Mouse (Mus musculus) megakaryocyte-erythroid progenitor cell, adult 5-6 weeks (primary cell): ENCODE results near the gene Polr3f. TPM values are rescaled to one million over a fixed set of nuclear protein-coding genes. Genes with fewer than 3 reads are reported as not detected.

ENCODE experiments used
- ATAC-seq: replicated peaks from 2 replicates; pipeline ENCODE4 v1.8.0; 2016; ENCODE audit warnings: mild to moderate bottlenecking, inconsistent platforms; ENCODE audit not compliant: severe bottlenecking, poor library complexity, low FRiP score, low TSS enrichment
- total RNA-seq, 2 experiments: library from RNA; stranded (forward) in 1 of 2; stranded (reverse) in 1 of 2; fragments of 200-1000, 215-1000 nt in 1 of 2; fragments of >200 nt in 1 of 2; fragmentation: Nextera tagmentation in 1 of 2; gene quantifications; 2 replicates each; pipeline ENCODE4 v1.2.3; 2014 to 2017

Polr3f gene
- total RNA-seq (2014; fragmentation: Nextera tagmentation), result 18.4 and 24.9 TPM in 2 replicates
- total RNA-seq (2017), result 30.5 and 31.7 TPM in 2 replicates

DNA sequence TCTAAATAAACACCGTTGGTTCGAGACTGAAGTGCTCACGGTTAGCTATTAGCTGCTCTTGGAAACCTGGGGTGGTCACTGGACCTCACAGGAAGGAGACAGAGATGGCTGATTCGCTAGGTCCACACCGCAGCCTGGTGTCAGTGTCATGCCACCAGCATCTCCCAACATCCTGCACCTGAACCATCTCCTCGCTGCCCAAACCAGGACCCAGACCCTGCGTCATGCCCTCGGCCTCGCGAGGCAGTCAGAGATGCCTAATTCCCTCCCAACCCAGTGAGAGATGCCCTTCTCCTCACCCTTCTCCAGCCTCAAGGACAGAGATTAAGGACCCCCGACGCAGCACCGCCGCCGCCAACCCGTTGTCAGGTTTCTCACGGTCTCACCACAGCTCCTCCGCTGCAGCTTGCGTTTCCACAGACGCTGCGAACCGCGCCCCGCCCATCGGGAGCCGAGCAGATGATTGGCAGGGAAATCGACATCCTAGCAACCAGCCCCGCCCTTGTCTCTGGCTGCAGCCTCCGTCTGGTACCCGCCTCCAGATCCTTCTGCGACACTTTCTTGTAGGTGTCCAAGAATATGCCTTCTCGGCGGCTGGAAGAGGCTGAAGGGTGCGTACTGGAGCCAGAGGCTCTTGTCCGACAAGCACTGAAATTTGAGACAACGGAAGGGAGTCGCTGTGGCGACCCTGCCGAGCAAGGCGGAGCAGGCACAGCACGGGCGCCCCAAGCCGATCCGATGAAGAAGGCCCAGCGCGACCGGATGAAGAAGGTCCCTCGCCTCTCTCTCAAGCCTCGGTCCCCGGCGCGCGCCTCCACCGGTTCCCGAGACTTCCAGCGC is at the start of gene Polr3f, which contains the start of gene Dzank1:
TSS of gene Polr3f (plus strand) at position 738 of the 840 bp plus-strand sequence.
TSS of gene Dzank1 (minus strand) at position 434 of the 840 bp plus-strand sequence.
- peak; percentile 99 for ATAC-seq

DNA sequence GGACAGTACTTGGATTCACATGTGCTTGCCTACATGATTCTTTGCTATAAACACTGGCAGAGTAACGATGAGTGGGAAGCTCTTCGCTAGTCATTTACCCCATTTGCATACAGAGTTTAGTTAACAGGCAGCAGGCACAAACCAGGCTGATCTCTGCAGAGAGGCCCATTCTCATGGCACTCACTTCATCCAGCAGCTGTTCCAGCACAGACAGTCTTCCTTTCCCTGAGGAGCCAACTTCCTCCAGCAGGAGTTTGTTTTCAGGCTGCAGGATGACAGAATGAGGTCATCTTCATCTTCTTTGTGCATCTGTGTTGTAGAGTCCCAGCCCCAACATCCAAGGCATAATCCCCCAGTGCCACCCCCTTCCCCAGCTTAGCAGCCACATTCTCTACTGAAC is 48.1 kb upstream of the Polr3f start:
- no peak for ATAC-seq

DNA sequence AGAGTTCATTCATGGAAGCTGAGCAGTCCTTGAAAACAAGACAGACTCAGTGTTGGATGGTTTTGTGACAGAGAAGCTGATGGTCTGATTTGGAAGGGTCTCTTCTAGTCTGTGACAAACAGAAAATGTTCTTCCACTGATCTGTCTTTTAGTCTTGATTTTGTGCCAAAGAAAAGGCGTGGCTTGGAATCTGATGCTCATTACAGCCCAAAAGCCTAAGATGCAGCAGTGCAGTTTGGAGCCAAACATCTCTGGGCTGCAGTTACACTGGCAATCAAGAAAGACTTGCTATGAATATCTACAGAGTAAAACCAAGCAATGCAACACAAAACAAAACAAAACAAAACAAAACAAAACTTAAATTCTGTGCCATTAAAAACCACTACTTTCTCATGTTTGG is 43.4 kb upstream of the Polr3f start:
- no peak for ATAC-seq

DNA sequence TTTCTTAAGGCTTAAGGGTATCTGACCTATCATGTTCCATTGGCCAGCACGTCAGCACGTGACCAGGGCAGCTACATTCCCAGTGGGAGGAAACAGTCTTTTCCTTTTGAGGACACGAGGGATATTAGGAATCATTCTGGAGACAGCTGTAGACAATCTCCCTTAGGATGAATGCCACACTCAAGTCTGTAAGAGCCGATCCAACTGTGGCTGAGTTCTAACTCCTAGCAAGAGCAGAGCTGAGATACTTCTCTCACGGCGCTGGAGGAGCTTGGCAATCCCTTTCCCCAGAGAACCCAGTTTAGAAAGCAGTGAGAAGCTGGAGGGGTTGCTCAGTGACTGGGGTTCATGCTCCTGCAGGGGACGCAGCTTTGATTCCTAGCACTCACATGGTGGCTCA is 42.1 kb upstream of the Polr3f start:
- ATAC-seq, result no peak

DNA sequence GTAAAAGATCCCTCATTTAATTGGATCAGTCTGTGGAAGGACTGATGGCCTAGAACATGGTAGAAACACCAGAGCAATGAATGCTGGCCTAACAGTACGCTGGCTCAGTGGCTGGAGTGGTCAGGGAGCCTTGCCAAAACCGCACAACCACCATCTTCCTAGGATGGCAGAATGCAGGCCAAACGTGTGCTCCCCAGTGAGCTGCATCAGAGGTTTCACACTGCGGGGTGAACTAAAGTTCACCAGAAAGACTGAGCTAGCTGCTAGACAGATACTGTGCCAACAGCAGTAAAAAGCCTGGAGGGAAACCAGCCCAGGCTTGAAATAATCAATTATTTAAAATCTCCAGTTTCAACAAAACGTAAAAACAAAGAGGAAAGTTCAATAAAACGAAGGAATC is 40.0 kb upstream of the Polr3f start:
- ATAC-seq, result no peak

DNA sequence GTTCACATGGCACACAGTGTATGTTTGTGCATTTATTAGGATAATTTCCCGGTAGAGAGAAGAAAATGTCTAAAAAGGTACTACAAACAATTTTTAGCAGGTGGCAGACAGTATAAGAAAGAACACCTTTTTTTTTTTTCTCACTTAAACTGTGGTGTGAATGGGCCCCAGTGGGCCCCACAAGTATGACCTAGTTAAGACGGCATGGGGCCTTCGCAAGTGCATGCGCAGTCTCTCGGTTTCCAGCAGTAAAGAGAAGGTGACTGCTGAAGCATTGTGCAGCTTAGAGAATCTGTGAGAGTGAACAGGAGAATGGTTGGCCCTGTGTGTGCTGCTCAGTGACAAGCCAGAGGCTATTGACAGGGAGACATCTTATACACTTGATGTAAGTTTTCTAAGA is 38.2 kb upstream of the Polr3f start:
- ATAC-seq, result no peak

DNA sequence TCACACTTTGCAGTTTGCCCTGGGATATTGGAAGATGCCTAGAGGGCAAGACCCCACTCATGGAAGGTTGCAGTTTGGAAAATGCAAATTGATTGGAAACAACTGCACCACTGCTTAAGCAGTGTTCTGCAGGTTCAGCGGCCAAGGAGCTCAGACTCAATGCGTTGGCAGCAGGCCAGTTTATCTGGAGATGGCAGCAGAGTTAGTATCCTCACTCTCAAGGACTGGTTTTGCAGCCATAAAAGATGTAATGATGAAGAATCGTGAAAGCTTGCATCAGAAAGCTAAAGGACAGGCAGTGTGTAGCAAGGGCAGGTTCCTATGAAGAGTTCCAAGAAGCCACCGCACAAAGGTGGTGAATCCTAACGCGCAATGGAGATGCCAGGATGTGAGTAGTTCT is 25.4 kb upstream of the Polr3f start:
- ATAC-seq, result no peak

DNA sequence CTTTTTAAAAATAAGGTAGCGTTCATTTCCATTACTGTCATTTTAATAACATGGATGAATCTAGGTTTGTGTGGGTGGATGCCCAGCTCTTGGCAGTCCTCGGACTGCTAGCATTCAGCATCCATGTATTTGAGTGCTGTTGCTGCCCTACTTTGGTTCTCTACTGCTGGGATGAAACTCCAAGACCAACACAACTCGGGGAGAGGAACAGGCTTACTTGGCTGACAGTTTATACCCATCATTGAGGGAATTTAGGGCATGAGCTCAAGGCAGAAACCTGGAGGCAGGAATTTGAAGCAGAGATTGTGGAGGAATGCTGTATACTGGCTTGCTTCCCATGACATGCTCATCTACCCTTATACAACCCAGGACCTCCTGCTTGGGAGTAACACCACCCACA is 12.9 kb upstream of the Polr3f start:
- ATAC-seq, result no peak

DNA sequence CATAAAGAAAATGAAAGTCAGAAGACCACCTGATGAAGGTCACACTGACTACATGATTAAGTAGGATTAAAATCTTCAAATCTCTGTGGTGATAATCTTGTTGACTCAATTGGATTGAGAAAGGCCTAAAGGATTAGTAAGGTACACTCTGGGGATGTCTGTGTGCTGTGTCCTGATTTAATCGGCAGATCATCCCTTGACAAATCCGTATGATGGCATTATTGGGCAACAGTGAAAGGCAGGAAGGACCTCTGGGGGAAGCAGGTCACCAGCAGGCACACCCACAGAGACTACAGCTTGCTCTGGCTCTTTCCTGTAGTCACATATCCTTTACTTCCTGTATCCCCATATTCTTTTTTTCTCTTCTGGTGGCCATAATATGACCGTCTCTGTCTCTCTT is 7.7 kb upstream of the Polr3f start:
- no peak for ATAC-seq

DNA sequence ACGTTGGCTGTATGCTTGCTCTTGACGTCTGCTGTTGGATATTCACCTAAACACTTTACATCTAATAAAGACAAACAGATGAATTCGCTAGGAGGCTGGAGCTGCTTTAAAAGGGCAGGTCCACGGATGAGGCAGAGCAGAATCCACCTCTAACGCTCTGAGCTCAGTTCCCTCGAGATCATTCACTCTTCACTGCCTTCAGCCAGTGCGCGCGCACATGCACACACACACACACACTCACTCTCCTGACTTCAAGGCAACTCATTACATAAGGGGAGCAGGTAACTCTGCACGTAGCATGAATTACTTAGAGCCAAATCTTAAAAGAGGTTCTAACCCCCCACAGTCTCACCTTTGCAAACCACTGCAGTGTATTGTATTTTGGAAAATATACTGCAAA is 1.7 kb upstream of the Polr3f start:
- no peak for ATAC-seq

DNA sequence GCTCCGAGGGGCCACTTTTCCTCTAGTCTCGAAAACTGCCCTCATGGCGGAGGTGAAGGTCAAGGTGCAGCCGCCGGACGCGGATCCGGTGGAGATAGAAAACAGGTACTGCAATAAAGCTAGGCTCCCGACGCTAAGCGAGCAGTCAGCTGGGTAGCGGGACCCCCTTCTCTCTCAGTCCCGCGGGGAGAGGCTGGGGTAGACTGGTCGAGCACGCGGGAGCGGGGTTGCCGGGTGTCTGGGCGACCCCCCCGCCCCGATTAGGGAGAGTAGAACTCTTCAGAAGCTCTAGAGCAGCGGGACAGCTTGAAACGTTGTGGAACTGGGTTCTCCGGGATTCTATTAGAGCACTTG is 280 bp downstream of the Polr3f start:
- ATAC-seq, result peak; percentile 42

DNA sequence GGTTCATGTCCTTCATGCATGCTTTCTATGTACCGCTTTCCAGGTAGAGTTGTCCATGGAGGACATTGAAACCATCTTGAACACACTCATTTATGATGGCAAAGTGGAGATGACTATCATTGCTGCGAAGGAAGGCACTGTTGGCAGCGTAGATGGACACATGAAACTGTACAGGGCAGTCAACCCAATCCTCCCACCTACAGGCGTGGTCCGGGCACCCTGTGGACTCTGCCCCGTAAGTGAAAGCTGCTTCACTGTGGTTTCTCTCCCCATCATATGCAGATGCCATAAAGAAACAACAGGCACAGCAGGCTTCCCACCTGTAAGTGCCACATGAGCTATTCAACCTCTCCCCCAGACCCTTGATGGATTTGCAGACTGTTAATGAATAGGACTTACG is 9.6 kb downstream of the Polr3f start:
- ATAC-seq, result no peak

DNA sequence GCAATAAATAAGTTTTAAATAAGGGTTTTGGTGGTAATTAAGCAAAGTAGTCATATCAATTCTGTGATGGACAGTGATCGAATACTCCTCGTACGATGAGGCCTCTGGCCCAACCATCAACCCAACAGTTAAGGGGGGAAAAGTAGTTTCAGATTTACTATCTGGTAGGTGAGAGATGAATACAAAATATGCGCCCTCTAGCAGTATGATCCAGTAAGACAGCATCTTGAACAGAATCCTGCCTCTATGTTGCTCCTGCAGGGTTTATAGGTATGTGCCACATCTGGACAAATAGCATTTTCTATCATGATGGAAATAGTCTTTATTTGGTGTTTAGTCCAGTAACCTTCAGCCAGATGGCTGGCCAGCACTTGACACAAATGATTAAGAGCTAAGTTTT is 13.7 kb downstream of the Polr3f start:
- peak; percentile 78 for ATAC-seq

DNA sequence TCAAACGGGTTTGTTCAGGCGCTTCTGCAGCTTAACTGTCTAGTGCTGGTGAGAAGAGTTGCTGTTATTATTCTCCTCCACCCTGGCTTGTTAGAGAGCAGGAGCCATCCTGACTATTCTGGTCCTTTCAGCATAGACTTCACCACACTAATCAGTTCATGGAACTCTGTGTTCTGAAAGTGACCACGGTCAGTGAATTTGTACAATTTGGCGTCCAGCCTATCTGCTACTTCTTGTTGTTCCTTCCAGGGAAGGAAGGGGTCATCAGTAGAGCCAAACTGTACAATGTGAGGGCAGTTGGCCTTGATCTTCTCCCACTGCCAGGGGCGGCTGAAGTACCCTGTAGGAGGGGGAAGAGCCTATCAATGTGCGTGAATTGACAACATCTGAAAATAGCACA is 16.2 kb downstream of the Polr3f start:
- ATAC-seq, result no peak

DNA sequence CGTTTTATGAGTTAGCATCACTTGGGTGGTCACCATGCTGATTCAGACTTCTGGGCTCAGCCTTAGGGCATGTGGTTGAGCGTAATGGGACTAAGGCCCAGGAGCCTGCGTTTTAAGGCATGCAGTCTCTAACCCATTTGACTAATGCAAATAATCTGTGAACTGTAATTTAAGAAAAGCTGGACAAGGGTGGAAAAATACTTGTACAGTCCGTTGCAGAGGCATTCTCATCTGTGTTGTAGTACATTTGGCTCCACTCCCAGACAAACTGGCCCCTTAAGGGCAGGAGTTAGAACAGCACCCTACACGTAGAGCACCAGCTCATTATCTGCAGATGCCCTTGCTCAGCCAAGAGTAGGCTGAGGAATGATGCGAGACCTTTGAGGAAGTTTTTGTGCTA is 17.1 kb downstream of the Polr3f start:
- no peak for ATAC-seq

DNA sequence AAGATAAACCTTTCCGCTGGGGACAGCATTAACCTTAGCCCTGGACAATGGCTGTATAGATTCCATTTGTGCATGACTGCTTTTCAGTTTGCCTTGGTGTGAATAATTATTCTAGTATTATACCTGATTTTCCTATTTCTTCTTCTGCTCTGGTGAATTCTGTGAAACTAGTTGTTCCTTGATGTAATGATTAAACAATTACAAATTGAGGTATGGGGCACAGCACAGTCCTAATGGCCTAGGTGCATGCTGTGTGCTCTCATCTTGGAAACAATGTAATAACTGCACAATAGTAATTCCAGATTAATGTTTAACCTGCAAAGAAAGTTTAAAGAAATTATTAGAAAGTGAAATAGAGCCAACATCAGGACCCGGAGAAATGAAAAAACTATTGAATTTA is 17.5 kb downstream of the Polr3f start:
- ATAC-seq, result no peak

DNA sequence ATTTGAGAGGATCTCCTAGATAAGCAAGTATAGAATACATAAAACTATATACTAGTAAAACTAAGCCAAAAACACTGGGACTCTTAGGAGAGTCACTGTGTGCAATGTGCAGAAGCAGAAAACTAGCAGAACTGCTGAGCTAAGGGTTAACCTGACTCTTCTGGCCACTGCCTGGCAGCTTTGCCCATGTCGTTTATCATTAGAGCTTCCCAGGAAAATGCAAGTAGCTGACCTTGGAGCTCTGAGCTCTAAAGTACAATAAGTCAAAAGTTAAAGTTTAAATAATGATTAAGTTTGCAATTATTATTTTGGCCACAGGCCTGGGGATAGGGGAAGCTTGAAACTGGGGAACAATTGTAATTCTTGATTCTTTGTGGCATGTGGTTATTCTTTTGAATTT is 18.0 kb downstream of the Polr3f start:
- no peak for ATAC-seq

DNA sequence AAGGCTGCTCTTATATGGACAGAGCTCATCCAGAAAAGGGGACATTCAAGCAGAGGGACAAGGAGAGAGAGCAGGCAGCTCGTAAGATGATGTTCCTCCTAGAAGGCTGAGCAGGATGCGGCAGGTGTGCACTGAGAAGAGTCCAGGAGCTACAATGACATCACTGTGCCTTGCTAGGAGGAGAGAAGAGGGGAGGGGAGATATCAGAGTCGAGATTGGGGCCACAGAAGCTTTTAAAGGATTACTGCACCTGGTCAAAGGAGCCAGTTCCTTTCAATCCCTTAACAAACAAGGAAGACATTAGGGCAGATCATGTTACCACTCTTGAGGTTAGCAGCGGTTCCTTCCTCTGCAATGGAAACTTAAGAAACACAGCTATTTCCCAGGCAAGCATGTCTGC is 20.0 kb downstream of the Polr3f start:
- no peak for ATAC-seq

DNA sequence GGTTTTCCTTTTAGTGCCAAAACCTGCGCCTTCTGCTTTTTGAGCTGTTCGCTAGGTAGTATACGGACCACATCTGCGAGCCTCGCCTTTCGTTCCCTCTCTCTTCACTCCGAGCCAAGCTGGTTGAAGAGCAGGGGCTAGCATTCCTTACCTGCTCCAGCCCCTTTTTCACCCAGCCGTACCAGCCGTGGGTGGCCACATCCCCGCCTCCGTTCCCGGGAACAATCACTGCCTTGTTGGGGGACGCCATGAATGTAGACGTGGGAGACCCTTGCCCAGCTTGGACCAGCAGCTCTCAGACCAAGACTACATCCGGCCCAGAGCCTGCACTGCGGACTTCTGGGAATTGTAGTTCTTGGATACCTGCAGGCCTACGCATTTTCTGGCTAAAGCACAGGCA is 23.0 kb downstream of the Polr3f start, which contains the start of gene Rbbp9:
TSS of gene Rbbp9 (minus strand) at position 341 of the 400 bp plus-strand sequence.
- ATAC-seq, result peak; percentile 83

DNA sequence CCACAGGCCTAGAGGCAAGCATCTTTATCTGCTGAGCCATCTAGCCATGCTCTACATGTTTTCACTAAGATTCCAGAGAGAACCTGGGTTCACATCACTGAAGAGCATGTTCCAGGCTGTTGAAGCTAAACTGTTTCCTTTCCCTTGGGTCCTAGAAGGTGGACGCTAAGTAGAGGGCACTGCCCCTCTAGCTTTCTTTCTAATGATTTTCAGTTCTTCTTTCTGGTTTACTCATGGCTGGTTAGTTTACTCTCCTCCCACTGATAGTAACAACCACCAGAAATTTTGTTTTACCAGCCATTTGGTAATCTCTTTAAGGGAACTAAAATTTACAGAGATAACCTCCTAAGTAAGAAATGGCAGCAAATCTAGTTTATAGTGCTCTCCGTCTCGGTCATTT is 26.4 kb downstream of the Polr3f start:
- ATAC-seq, result no peak

DNA sequence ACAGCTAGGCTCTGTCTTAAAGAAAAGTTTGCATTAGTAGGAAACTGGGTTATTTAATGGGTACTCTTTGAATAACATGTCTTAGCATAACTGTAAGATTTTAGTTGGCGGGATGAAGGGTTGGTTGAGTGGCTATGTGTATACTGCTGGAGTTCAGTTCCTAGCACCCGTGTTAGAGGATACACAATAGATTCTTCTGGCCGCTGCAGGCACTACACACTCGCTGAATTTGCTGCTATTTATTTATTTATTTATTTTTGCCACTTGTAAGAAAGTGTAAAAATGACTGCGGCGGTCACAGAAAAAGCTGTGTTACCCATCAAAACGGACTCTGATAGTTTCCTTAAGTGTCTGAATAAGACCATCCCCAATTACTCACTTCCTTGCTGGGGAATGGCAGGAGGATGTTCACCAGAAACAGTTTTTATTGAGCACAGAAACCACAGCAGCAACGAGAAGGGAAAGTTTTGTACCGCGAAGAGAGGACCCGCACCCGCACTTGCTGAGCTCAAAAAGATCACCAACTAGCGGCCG is 27.8 kb downstream of the Polr3f start:
- ATAC-seq, result peak; percentile 27; the same call in 1 of the 2 replicates
